Mouse (Mus musculus) CH12F3 (cell line): ENCODE data around the gene Vps26b.

Source experiments
- in situ Hi-C: fragments of 300-500 bp; cut with MboI; formaldehyde crosslinking; loops from 2 replicates; pipeline ENCODE4 v1.14.3; 2020; ENCODE audit warnings: low sequenced_read_pairs

Vps26b gene

GRCm38 (mm10) chr9:27029828-27030762 is at the start of gene Vps26b, which contains the start of gene Ncapd3:
Gene Vps26b (minus strand): TSS chr9:27030065.
Gene Ncapd3 (plus strand): TSS chr9:27030175.
- in situ Hi-C loops = no loop called here

GRCm38 (mm10) chr9:27075812-27076211 is 45.9 kb upstream of the Vps26b start:
- in situ Hi-C loops = no loop called here

- in situ Hi-C loops = no loop called here
These were observed 44.8 kb upstream of the Vps26b start for GRCm38 (mm10) chr9:27074677-27075076.

- in situ Hi-C loops = no loop called here
These were observed 41.0 kb upstream of the Vps26b start for GRCm38 (mm10) chr9:27070895-27071294.

- in situ Hi-C loops = no loop called here
These were observed 28.5 kb upstream of the Vps26b start for GRCm38 (mm10) chr9:27058341-27058740.

- in situ Hi-C loops = no loop called here
These were observed 19.6 kb upstream of the Vps26b start for GRCm38 (mm10) chr9:27049492-27049891.

- in situ Hi-C loops = no loop called here
These were observed 14.0 kb upstream of the Vps26b start for GRCm38 (mm10) chr9:27043892-27044291.

GRCm38 (mm10) chr9:27030763-27031100 is 867 bp upstream of the Vps26b start:
- in situ Hi-C loops = no loop called here

GRCm38 (mm10) chr9:27029022-27029827 is 640 bp downstream of the Vps26b start:
- in situ Hi-C loops = no loop called here

GRCm38 (mm10) chr9:27026708-27027107 is 3.2 kb downstream of the Vps26b start:
- in situ Hi-C loops = no loop called here

- in situ Hi-C loops = no loop called here
These were observed 6.2 kb downstream of the Vps26b start for GRCm38 (mm10) chr9:27023681-27024080.

- in situ Hi-C loops = no loop called here
These were observed 10.9 kb downstream of the Vps26b start for GRCm38 (mm10) chr9:27018961-27019360.

- in situ Hi-C loops = no loop called here
These were observed 18.3 kb downstream of the Vps26b start for GRCm38 (mm10) chr9:27011572-27011971.

GRCm38 (mm10) chr9:27009231-27009630 is 20.6 kb downstream of the Vps26b start:
- in situ Hi-C loops = no loop called here

GRCm38 (mm10) chr9:27006866-27007265 is 23.0 kb downstream of the Vps26b start:
- in situ Hi-C loops = no loop called here

GRCm38 (mm10) chr9:27005933-27006332 is 23.9 kb downstream of the Vps26b start:
- in situ Hi-C loops = no loop called here

- in situ Hi-C loops = no loop called here
These were observed 24.6 kb downstream of the Vps26b start for GRCm38 (mm10) chr9:27005231-27005630.

GRCm38 (mm10) chr9:26999461-27000395 is 30.1 kb downstream of the Vps26b start, which contains the start of the genes Acad8 and Thyn1:
Gene Acad8 (minus strand): TSS chr9:26999566.
Gene Thyn1 (plus strand): TSS chr9:26999710.
- in situ Hi-C loops = no loop called here

- in situ Hi-C loops = no loop called here
These were observed 31.0 kb downstream of the Vps26b start for GRCm38 (mm10) chr9:26998669-26999460.

GRCm38 (mm10) chr9:26997501-26997900 is 32.4 kb downstream of the Vps26b start:
- in situ Hi-C loops = no loop called here
